Mouse (Mus musculus): ENCODE results near the gene Dcaf15. TPM values are rescaled to one million over a fixed set of nuclear protein-coding genes. Genes with fewer than 3 reads are reported as not detected.

The Dcaf15 gene
- total and polyA plus RNA-seq, 2 experiments from 2014 or later, result 2.9 to 16.1 TPM

- no peak for ATAC-seq (ENCODE audit: insufficient read depth, low read depth)
- H3K27me3 ChIP-seq (ENCODE audit: control insufficient read depth, insufficient read depth, low read length), result no peaks in the 10 kb centered on the region
- TF ChIP-seq CTCF (IDR thresholded peaks at IDR 0.05; ENCODE audit: low read depth), result no peak
- TF ChIP-seq EP300 (IDR thresholded peaks at IDR 0.05; ENCODE audit: low read depth), result no peak
- no peak overlapping the region for H3K27ac ChIP-seq (ENCODE audit: low read depth)
- no peak for DNase-seq (ENCODE audit: low spot score)
- no peaks in the 10 kb centered on the region for H3K4me1 ChIP-seq (ENCODE audit: control insufficient read depth, insufficient read depth)
- no peak overlapping the region for H3K4me3 ChIP-seq (ENCODE audit: low read depth, low read length)
- WGBS, result 92% methylated on average over 2 of the region's 2 CpGs
- H3K36me3 ChIP-seq (replicated peaks; ENCODE audit: control insufficient read depth, insufficient read depth, low read length), result no peaks in the 10 kb centered on the region
- no peaks in the 10 kb centered on the region for H3K9me3 ChIP-seq (replicated peaks; ENCODE audit: control insufficient read depth, low read length)
- H3K4me2 ChIP-seq (ENCODE audit: low read depth, low read length), result no peak overlapping the region
- H3K9ac ChIP-seq (replicated peaks; ENCODE audit: low read depth, low read length), result no peak overlapping the region
Observed at GRCm38 (mm10) chr8:84059226-84059625, 45.3 kb downstream of the Dcaf15 start.

GRCm38 (mm10) chr8:84057827-84058226, 46.7 kb downstream of the Dcaf15 start:
- H3K27ac ChIP-seq (ENCODE audit: low read depth), result no peak overlapping the region
- TF ChIP-seq EP300 (IDR thresholded peaks at IDR 0.05; ENCODE audit: low read depth), result no peak
- no peak for TF ChIP-seq CTCF (IDR thresholded peaks at IDR 0.05; ENCODE audit: low read depth)
- H3K36me3 ChIP-seq (replicated peaks; ENCODE audit: control insufficient read depth, insufficient read depth, low read length), result no peaks in the 10 kb centered on the region
- H3K27me3 ChIP-seq (ENCODE audit: control insufficient read depth, insufficient read depth, low read length), result no peaks in the 10 kb centered on the region
- ATAC-seq (ENCODE audit: insufficient read depth, low read depth) (no peak), DNase-seq (ENCODE audit: low spot score) (no peak)
- no peaks in the 10 kb centered on the region for H3K4me1 ChIP-seq (ENCODE audit: control insufficient read depth, insufficient read depth)
- no peaks in the 10 kb centered on the region for H3K9me3 ChIP-seq (replicated peaks; ENCODE audit: control insufficient read depth, low read length)
- H3K9ac ChIP-seq (replicated peaks; ENCODE audit: low read depth, low read length), result no peak overlapping the region
- H3K4me2 ChIP-seq (ENCODE audit: low read depth, low read length), result no peak overlapping the region
- WGBS, result 81% methylated on average over 1 of the region's 1 CpGs
- no peak overlapping the region for H3K4me3 ChIP-seq (ENCODE audit: low read depth, low read length)

GRCm38 (mm10) chr8:84053229-84053628, 51.3 kb downstream of the Dcaf15 start:
- WGBS, result 85% methylated on average over 5 of the region's 5 CpGs
- Histone ChIP-seq H3K36me3 (replicated peaks; ENCODE audit: control insufficient read depth, insufficient read depth, low read length) (no peaks in the 10 kb centered on the region), H3K27me3 (ENCODE audit: control insufficient read depth, insufficient read depth, low read length) (no peaks in the 10 kb centered on the region), H3K9ac (replicated peaks; ENCODE audit: low read depth, low read length) (no peak overlapping the region), H3K4me1 (ENCODE audit: control insufficient read depth, insufficient read depth) (no peaks in the 10 kb centered on the region; the same call in 1 of the 2 replicates), H3K4me2 (ENCODE audit: low read depth, low read length) (no peak overlapping the region), H3K9me3 (replicated peaks; ENCODE audit: control insufficient read depth, low read length) (no peaks in the 10 kb centered on the region), H3K4me3 (ENCODE audit: low read depth, low read length) (no peak overlapping the region), H3K27ac (ENCODE audit: low read depth) (no peak overlapping the region)
- no peak for DNase-seq (ENCODE audit: low spot score)
- TF ChIP-seq EP300 (IDR thresholded peaks at IDR 0.05; ENCODE audit: low read depth), result no peak
- no peak for TF ChIP-seq CTCF (IDR thresholded peaks at IDR 0.05; ENCODE audit: low read depth)
- no peak for ATAC-seq (ENCODE audit: insufficient read depth, low read depth)

- no peak overlapping the region for H3K4me2 ChIP-seq (ENCODE audit: low read depth, low read length)
- H3K27ac ChIP-seq (ENCODE audit: low read depth), result no peak overlapping the region
- H3K36me3 ChIP-seq (replicated peaks; ENCODE audit: control insufficient read depth, insufficient read depth, low read length), result no peaks in the 10 kb centered on the region
- H3K9ac ChIP-seq (replicated peaks; ENCODE audit: low read depth, low read length), result no peak overlapping the region
- ATAC-seq (ENCODE audit: insufficient read depth, low read depth), result peak; percentile 55
- TF ChIP-seq CTCF (IDR thresholded peaks at IDR 0.05; ENCODE audit: low read depth), result no peak
- no peak for TF ChIP-seq EP300 (IDR thresholded peaks at IDR 0.05; ENCODE audit: low read depth)
- DNase-seq (ENCODE audit: low spot score), result peak; percentile 67
- H3K4me1 ChIP-seq (ENCODE audit: control insufficient read depth, insufficient read depth), result no peaks in the 10 kb centered on the region; the same call in 1 of the 2 replicates
- H3K4me3 ChIP-seq (ENCODE audit: low read depth, low read length), result no peak overlapping the region
- H3K9me3 ChIP-seq (replicated peaks; ENCODE audit: control insufficient read depth, low read length), result no peaks in the 10 kb centered on the region
- H3K27me3 ChIP-seq (ENCODE audit: control insufficient read depth, insufficient read depth, low read length), result no peaks in the 10 kb centered on the region
- WGBS, result 17% methylated on average over 3 of the region's 3 CpGs
Observed at GRCm38 (mm10) chr8:84052746-84053145, 51.8 kb downstream of the Dcaf15 start.

GRCm38 (mm10) chr8:84048171-84048570, 56.4 kb downstream of the Dcaf15 start:
- H3K4me2 ChIP-seq (ENCODE audit: low read depth, low read length), result no peak overlapping the region
- no peak for DNase-seq (ENCODE audit: low spot score)
- ATAC-seq (ENCODE audit: insufficient read depth, low read depth), result no peak
- H3K4me1 ChIP-seq (ENCODE audit: control insufficient read depth, insufficient read depth), result no peaks in the 10 kb centered on the region; the same call in 1 of the 2 replicates
- no peaks in the 10 kb centered on the region for H3K9me3 ChIP-seq (replicated peaks; ENCODE audit: control insufficient read depth, low read length)
- TF ChIP-seq EP300 (IDR thresholded peaks at IDR 0.05; ENCODE audit: low read depth) (no peak), CTCF (IDR thresholded peaks at IDR 0.05; ENCODE audit: low read depth) (no peak)
- no peak overlapping the region for H3K4me3 ChIP-seq (ENCODE audit: low read depth, low read length)
- no peak overlapping the region for H3K27ac ChIP-seq (ENCODE audit: low read depth)
- no peak overlapping the region for H3K9ac ChIP-seq (replicated peaks; ENCODE audit: low read depth, low read length)
- H3K36me3 ChIP-seq (replicated peaks; ENCODE audit: control insufficient read depth, insufficient read depth, low read length), result no peaks in the 10 kb centered on the region
- H3K27me3 ChIP-seq (ENCODE audit: control insufficient read depth, insufficient read depth, low read length), result peaks cover 23% of the 10 kb centered on the region
- 64% methylated on average over 5 of the region's 5 CpGs for WGBS

MicroRNAs encoded within 50 kb of the gene (microRNA counts, 519-probe panel; counts per million panel counts)
- microRNA mmu-miR-709, result not detected

Small RNA genes within 50 kb of the gene (microRNA-seq; reads per million reads assigned to microRNA genes)
- gene Mir709, result not detected

Other genes with a start within 250 kb of the Dcaf15 start
- 28.7 and 58.4 TPM in 2 replicates for gene Adgrl1, start 204.7 kb downstream of the Dcaf15 start, total RNA-seq (2014; rRNA removed; ENCODE audit: low replicate concordance)
- 3.8 and 4.4 TPM in 2 replicates for gene Adgrl1, start 204.7 kb downstream of the Dcaf15 start, polyA plus RNA-seq (2015; fragmentation: Nextera tagmentation; extraction: Ambion mirVana)
- gene Gm10644, start 149.6 kb downstream of the Dcaf15 start, total RNA-seq (2014; rRNA removed; ENCODE audit: low replicate concordance), result 0.08 and 1.3 TPM in 2 replicates
- 0.41 and 0.42 TPM in 2 replicates for gene Gm10644, start 149.6 kb downstream of the Dcaf15 start, polyA plus RNA-seq (2015; fragmentation: Nextera tagmentation; extraction: Ambion mirVana)
- gene Asf1b, start 149.3 kb downstream of the Dcaf15 start, total RNA-seq (2014; rRNA removed; ENCODE audit: low replicate concordance), result 109 and 155 TPM in 2 replicates
- gene Asf1b, start 149.3 kb downstream of the Dcaf15 start, polyA plus RNA-seq (2015; fragmentation: Nextera tagmentation; extraction: Ambion mirVana), result 19.2 and 21.5 TPM in 2 replicates
- gene Prkaca, start 131.8 kb downstream of the Dcaf15 start, total RNA-seq (2014; rRNA removed; ENCODE audit: low replicate concordance), result 246 and 345 TPM in 2 replicates
- 305 and 312 TPM in 2 replicates for gene Prkaca, start 131.8 kb downstream of the Dcaf15 start, polyA plus RNA-seq (2015; fragmentation: Nextera tagmentation; extraction: Ambion mirVana)
- gene Samd1, start 107.1 kb downstream of the Dcaf15 start, total RNA-seq (2014; rRNA removed; ENCODE audit: low replicate concordance), result 46.3 and 52.0 TPM in 2 replicates
- gene Samd1, start 107.1 kb downstream of the Dcaf15 start, polyA plus RNA-seq (2015; fragmentation: Nextera tagmentation; extraction: Ambion mirVana), result 3.6 and 3.7 TPM in 2 replicates
- not detected in 2 replicates for gene 1700067K01Rik, start 103.3 kb downstream of the Dcaf15 start, total RNA-seq (2014; rRNA removed; ENCODE audit: low replicate concordance)
- 0.96 and 1.3 TPM in 2 replicates for gene 1700067K01Rik, start 103.3 kb downstream of the Dcaf15 start, polyA plus RNA-seq (2015; fragmentation: Nextera tagmentation; extraction: Ambion mirVana)
- gene 2210011C24Rik, start 92.6 kb downstream of the Dcaf15 start, total RNA-seq (2014; rRNA removed; ENCODE audit: low replicate concordance), result 17.8 TPM in 1 of 2 replicates, not detected in the other
- gene 2210011C24Rik, start 92.6 kb downstream of the Dcaf15 start, polyA plus RNA-seq (2015; fragmentation: Nextera tagmentation; extraction: Ambion mirVana), result 0.48 and 0.88 TPM in 2 replicates
- not detected in 2 replicates for gene Palm3, start 83.3 kb downstream of the Dcaf15 start, total RNA-seq (2014; rRNA removed; ENCODE audit: low replicate concordance)
- gene Palm3, start 83.3 kb downstream of the Dcaf15 start, polyA plus RNA-seq (2015; fragmentation: Nextera tagmentation; extraction: Ambion mirVana), result 0.33 and 0.41 TPM in 2 replicates
- gene Il27ra, start 62.2 kb downstream of the Dcaf15 start, total RNA-seq (2014; rRNA removed; ENCODE audit: low replicate concordance), result 3.9 and 5.6 TPM in 2 replicates
- 2.6 and 3.6 TPM in 2 replicates for gene Il27ra, start 62.2 kb downstream of the Dcaf15 start, polyA plus RNA-seq (2015; fragmentation: Nextera tagmentation; extraction: Ambion mirVana)
- not detected in 2 replicates for gene Rln3, start 59.8 kb downstream of the Dcaf15 start, total RNA-seq (2014; rRNA removed; ENCODE audit: low replicate concordance)
- gene Rln3, start 59.8 kb downstream of the Dcaf15 start, polyA plus RNA-seq (2015; fragmentation: Nextera tagmentation; extraction: Ambion mirVana), result not detected in 2 replicates
- gene Gm10643, start 39.6 kb downstream of the Dcaf15 start, total RNA-seq (2014; rRNA removed; ENCODE audit: low replicate concordance), result 1.3 and 3.8 TPM in 2 replicates
- 1.0 and 1.7 TPM in 2 replicates for gene Gm10643, start 39.6 kb downstream of the Dcaf15 start, polyA plus RNA-seq (2015; fragmentation: Nextera tagmentation; extraction: Ambion mirVana)
- gene Rfx1, start 37.9 kb downstream of the Dcaf15 start, total RNA-seq (2014; rRNA removed; ENCODE audit: low replicate concordance), result 11.7 and 15.3 TPM in 2 replicates
- 2.3 and 2.4 TPM in 2 replicates for gene Rfx1, start 37.9 kb downstream of the Dcaf15 start, polyA plus RNA-seq (2015; fragmentation: Nextera tagmentation; extraction: Ambion mirVana)
- not detected in 2 replicates for gene Podnl1, start 21.2 kb upstream of the Dcaf15 start, total RNA-seq (2014; rRNA removed; ENCODE audit: low replicate concordance)
- 0.04 TPM in 2 replicates for gene Podnl1, start 21.2 kb upstream of the Dcaf15 start, polyA plus RNA-seq (2015; fragmentation: Nextera tagmentation; extraction: Ambion mirVana)
- 13.1 and 17.1 TPM in 2 replicates for gene Cc2d1a, start 43.2 kb upstream of the Dcaf15 start, total RNA-seq (2014; rRNA removed; ENCODE audit: low replicate concordance)
- gene Cc2d1a, start 43.2 kb upstream of the Dcaf15 start, polyA plus RNA-seq (2015; fragmentation: Nextera tagmentation; extraction: Ambion mirVana), result 8.4 and 10.2 TPM in 2 replicates
- gene 4930432K21Rik, start 43.3 kb upstream of the Dcaf15 start, total RNA-seq (2014; rRNA removed; ENCODE audit: low replicate concordance), result 0.43 TPM in 1 of 2 replicates, not detected in the other
- 0.34 and 0.48 TPM in 2 replicates for gene 4930432K21Rik, start 43.3 kb upstream of the Dcaf15 start, polyA plus RNA-seq (2015; fragmentation: Nextera tagmentation; extraction: Ambion mirVana)
- 1.4 TPM in 1 of 2 replicates, not detected in the other for gene Nanos3, start 80.4 kb upstream of the Dcaf15 start, total RNA-seq (2014; rRNA removed; ENCODE audit: low replicate concordance)
- gene Nanos3, start 80.4 kb upstream of the Dcaf15 start, polyA plus RNA-seq (2015; fragmentation: Nextera tagmentation; extraction: Ambion mirVana), result 4.6 and 6.0 TPM in 2 replicates
- 23.8 and 31.4 TPM in 2 replicates for gene Zswim4, start 132.3 kb upstream of the Dcaf15 start, total RNA-seq (2014; rRNA removed; ENCODE audit: low replicate concordance)
- 4.6 and 5.8 TPM in 2 replicates for gene Zswim4, start 132.3 kb upstream of the Dcaf15 start, polyA plus RNA-seq (2015; fragmentation: Nextera tagmentation; extraction: Ambion mirVana)
- 90.3 and 93.2 TPM in 2 replicates for gene D8Ertd738e, start 145.0 kb upstream of the Dcaf15 start, total RNA-seq (2014; rRNA removed; ENCODE audit: low replicate concordance)
- gene D8Ertd738e, start 145.0 kb upstream of the Dcaf15 start, polyA plus RNA-seq (2015; fragmentation: Nextera tagmentation; extraction: Ambion mirVana), result 382 and 414 TPM in 2 replicates
- 25.8 and 74.7 TPM in 2 replicates for gene Mri1, start 152.6 kb upstream of the Dcaf15 start, total RNA-seq (2014; rRNA removed; ENCODE audit: low replicate concordance)
- gene Mri1, start 152.6 kb upstream of the Dcaf15 start, polyA plus RNA-seq (2015; fragmentation: Nextera tagmentation; extraction: Ambion mirVana), result 37.3 and 39.2 TPM in 2 replicates
- 7.0 and 14.4 TPM in 2 replicates for gene Ccdc130, start 165.6 kb upstream of the Dcaf15 start, total RNA-seq (2014; rRNA removed; ENCODE audit: low replicate concordance)
- gene Ccdc130, start 165.6 kb upstream of the Dcaf15 start, polyA plus RNA-seq (2015; fragmentation: Nextera tagmentation; extraction: Ambion mirVana), result 12.2 and 12.7 TPM in 2 replicates